Mouse (Mus musculus) ovary, postnatal 10 days (tissue): ENCODE results near the gene Olfr460.
A peak's percentile ranks its signal among the peaks of the same experiment; 100 is the strongest.
"Not testable (repeated sequence)": the region's sequence is repeated elsewhere in the genome, so short reads cannot be mapped to it uniquely, and the experiment has no call there.

Source experiments
- DNase-seq: peaks from one replicate; pipeline ENCODE4 v3.0.0; 2022; ENCODE audit warnings: low spot score

Olfr460 gene

GRCm38 (mm10) chr6:40569187-40569586 lies at the start of gene Olfr460:
Gene Olfr460 (plus strand): TSS chr6:40569487.
- DNase-seq = no peak

- no peak for DNase-seq
Observed at GRCm38 (mm10) chr6:40544690-40545089, 24.6 kb upstream of the Olfr460 start.

GRCm38 (mm10) chr6:40554950-40555349 lies 14.3 kb upstream of the Olfr460 start, which contains the start of gene Olfr461:
Gene Olfr461 (minus strand): TSS chr6:40555050.
- no peak for DNase-seq

GRCm38 (mm10) chr6:40573618-40574017 lies 4.3 kb downstream of the Olfr460 start:
- no peak for DNase-seq

- DNase-seq = no peak
Observed at GRCm38 (mm10) chr6:40576305-40576704, 7.0 kb downstream of the Olfr460 start.

GRCm38 (mm10) chr6:40584336-40584735 lies 15.0 kb downstream of the Olfr460 start:
- no peak for DNase-seq

- no peak for DNase-seq
Observed at GRCm38 (mm10) chr6:40585645-40586044, 16.4 kb downstream of the Olfr460 start, which contains the start of gene Clec5a. Gene Clec5a (minus strand): TSS chr6:40585821.

- DNase-seq = no peak
Observed at GRCm38 (mm10) chr6:40588346-40588745, 19.1 kb downstream of the Olfr460 start.

- DNase-seq = no peak
Observed at GRCm38 (mm10) chr6:40594804-40595550, 25.7 kb downstream of the Olfr460 start.

- DNase-seq = not testable (repeated sequence)
Observed at GRCm38 (mm10) chr6:40598546-40598945, 29.3 kb downstream of the Olfr460 start.

- no peak for DNase-seq
Observed at GRCm38 (mm10) chr6:40607431-40607830, 38.1 kb downstream of the Olfr460 start.

GRCm38 (mm10) chr6:40610244-40610643 lies 41.0 kb downstream of the Olfr460 start:
- DNase-seq = no peak

GRCm38 (mm10) chr6:40613260-40613852 lies 44.1 kb downstream of the Olfr460 start, which contains the start of gene Tas2r138:
Gene Tas2r138 (minus strand): TSS chr6:40613310.
- no peak for DNase-seq

GRCm38 (mm10) chr6:40617965-40618364 lies 48.7 kb downstream of the Olfr460 start:
- peak; percentile 33 for DNase-seq
